Mouse (Mus musculus) stomach, postnatal 0 days (tissue): Measurements from ENCODE around the gene Polm.

Experiments
- CTCF ChIP-seq: IDR thresholded peaks from 2 replicates; pipeline ENCODE4 v1.5.1; 2016; ENCODE audit warnings: antibody characterized with exemption, low read depth, mild to moderate bottlenecking, moderate library complexity
- EP300 ChIP-seq: optimal IDR thresholded peaks from 2 replicates; pipeline ENCODE3; 2016; ENCODE audit warnings: antibody characterized with exemption

- TF ChIP-seq EP300 (no peak), CTCF (no peak)
These were observed 42.1 kb downstream of the Polm start for GRCm38 (mm10) chr11:5795706-5796105.
